8 mouse cellular contexts compared by ENCODE assay signal in genomic region chr14:74602543-74602942, GRCm38 (mm10). TPM values are rescaled to one million over a fixed set of nuclear protein-coding genes. Genes with fewer than 3 reads are reported as not detected.
DNase-seq lines count a peak whose midpoint lies in the region; ATAC-seq and TF ChIP-seq lines count a peak whose summit lies in the region.

No protein-coding gene starts in this region.

- no peak overlapping the region for H3K9ac ChIP-seq in liver, embryonic 12.5 days

- H3K27ac ChIP-seq in liver, embryonic 12.5 days = no peak overlapping the region
- no peak overlapping the region for H3K27ac ChIP-seq in embryonic facial prominence, embryonic 10.5 days (replicated peaks)
- no peak overlapping the region for H3K27ac ChIP-seq in kidney, adult 2 months (ENCODE audit: insufficient read depth, low read depth, low read length)
- no peak overlapping the region for H3K27ac ChIP-seq in limb, embryonic 10.5 days

- 35% methylated on average over 7 of the region's 7 CpGs for WGBS in liver, embryonic 12.5 days (ENCODE audit: insufficient replicate concordance)
- WGBS in embryonic facial prominence, embryonic 10.5 days = 60% methylated on average over 7 of the region's 7 CpGs
- WGBS in kidney, adult 2 months = 43% methylated on average over 7 of the region's 7 CpGs
- WGBS in limb, embryonic 10.5 days = 61% methylated on average over 7 of the region's 7 CpGs

- ATAC-seq in liver, embryonic 12.5 days = no peak
- no peak for ATAC-seq in activated CD4-positive, CD25-positive, alpha-beta regulatory T cell, adult 4 months

- no peaks in the 10 kb centered on the region for H3K9me3 ChIP-seq in liver, embryonic 12.5 days (replicated peaks)
- H3K9me3 ChIP-seq in embryonic facial prominence, embryonic 10.5 days = no peaks in the 10 kb centered on the region
- H3K9me3 ChIP-seq in limb, embryonic 10.5 days (replicated peaks) = no peaks in the 10 kb centered on the region

- no peak overlapping the region for H3K4me3 ChIP-seq in liver, embryonic 12.5 days
- H3K4me3 ChIP-seq in embryonic facial prominence, embryonic 10.5 days = no peak overlapping the region
- H3K4me3 ChIP-seq in kidney, adult 2 months (ENCODE audit: insufficient read depth, low read depth, low read length) = no peak overlapping the region
- no peak overlapping the region for H3K4me3 ChIP-seq in limb, embryonic 10.5 days

- H3K27me3 ChIP-seq in liver, embryonic 12.5 days (replicated peaks) = no peaks in the 10 kb centered on the region
- no peaks in the 10 kb centered on the region for H3K27me3 ChIP-seq in embryonic facial prominence, embryonic 10.5 days (replicated peaks; ENCODE audit: low read depth, poor library complexity, severe bottlenecking)
- no peaks in the 10 kb centered on the region for H3K27me3 ChIP-seq in kidney, adult 2 months (replicated peaks; ENCODE audit: control insufficient read depth, insufficient read depth, low read length)
- no peaks in the 10 kb centered on the region for H3K27me3 ChIP-seq in limb, embryonic 10.5 days (ENCODE audit: low read depth, poor library complexity, severe bottlenecking)

- H3K36me3 ChIP-seq in liver, embryonic 12.5 days = no peaks in the 10 kb centered on the region
- no peaks in the 10 kb centered on the region for H3K36me3 ChIP-seq in embryonic facial prominence, embryonic 10.5 days (replicated peaks)
- H3K36me3 ChIP-seq in kidney, adult 2 months (ENCODE audit: control insufficient read depth, insufficient read depth, low read length) = no peaks in the 10 kb centered on the region
- no peaks in the 10 kb centered on the region for H3K36me3 ChIP-seq in limb, embryonic 10.5 days

- H3K4me1 ChIP-seq in liver, embryonic 12.5 days = no peaks in the 10 kb centered on the region
- no peaks in the 10 kb centered on the region for H3K4me1 ChIP-seq in embryonic facial prominence, embryonic 10.5 days
- H3K4me1 ChIP-seq in kidney, adult 2 months (ENCODE audit: control insufficient read depth, insufficient read depth, low read length) = no peaks in the 10 kb centered on the region
- no peaks in the 10 kb centered on the region for H3K4me1 ChIP-seq in limb, embryonic 10.5 days

- no peak overlapping the region for H3K4me2 ChIP-seq in liver, embryonic 12.5 days

- TF ChIP-seq POLR2A in kidney, adult 2 months (IDR thresholded peaks at IDR 0.05; ENCODE audit: low read depth, low read length) = no peak

- DNase-seq in liver = peak; percentile 35
- peak; percentile 50 to 53 for DNase-seq in adrenal gland, adult 18-20 months (ENCODE audit: low spot score in 2 of 2)
- peak; percentile 58 for DNase-seq in embryonic facial prominence, embryonic 10.5 days (ENCODE audit: low spot score)
- peak; percentile 51 for DNase-seq in kidney, adult 2 months
- DNase-seq in limb, embryonic 10.5 days (ENCODE audit: low spot score) = peak; percentile 46
- DNase-seq in retina, embryonic 14.5 days (ENCODE audit: low spot score) = peak; percentile 83

- peak; percentile 74 for TF ChIP-seq CTCF in kidney, adult 2 months (conservative IDR thresholded peaks at IDR 0.05; ENCODE audit: insufficient read depth, insufficient read length, low read depth, low read length)

RNA-seq across cellular contexts. Expression of gene Htr2a, which starts 38.1 kb away (rescaled TPM):
- polyA plus RNA-seq in liver, embryonic 12.5 days (2016; fragmentation: Nextera tagmentation; extraction: Ambion mirVana) = 0.29 and 0.31 TPM in 2 replicates
- total RNA-seq in adrenal gland, adult 18-20 months (2021) = under 1 TPM; 0.06 to 0.13 TPM
- 0.16 and 0.28 TPM in 2 replicates for polyA plus RNA-seq in embryonic facial prominence, embryonic 10.5 days (2016; fragmentation: Nextera tagmentation; extraction: Ambion mirVana)
- 0.14 and 0.16 TPM in 2 replicates for polyA plus RNA-seq in kidney, adult 2 months (2012; rRNA removed)
- 0.04 and 0.06 TPM in 2 replicates for polyA plus RNA-seq in limb, embryonic 10.5 days (2016; fragmentation: Nextera tagmentation; extraction: Ambion mirVana)
- polyA plus RNA-seq in activated CD4-positive, CD25-positive, alpha-beta regulatory T cell, adult 4 months (2017; shearing (Covaris generic)) = under 1 TPM in 1 of 2 experiments, not detected in 1; 0.16 TPM
